Mouse (Mus musculus) hindbrain, postnatal 0 days (tissue): ENCODE data around the gene Sf3b2. TPM values are rescaled to one million over a fixed set of nuclear protein-coding genes. Genes with fewer than 3 reads are reported as not detected.

Experiments used
- ATAC-seq: fragments of 200-750 bp; cut with Nextera tagmentation; 2 replicates; pipeline ENCODE4 v1.8.0; 2017; ENCODE audit warnings: mild to moderate bottlenecking, moderate TSS enrichment, moderate library complexity
- DNase-seq: peaks from one replicate; pipeline ENCODE4 v3.0.0-alpha.2; 2015; ENCODE audit warnings: low spot score
- H3K27ac ChIP-seq: fragments of 300-500 bp; sonication (generic); 2 replicates; pipeline ENCODE4 v1.5.1; 2014; ENCODE audit warnings: mild to moderate bottlenecking
- H3K27me3 ChIP-seq: fragments of 300-500 bp; sonication (generic); 2 replicates; pipeline ENCODE4 v1.6.1; 2014; ENCODE audit warnings: low read length, mixed read lengths; ENCODE audit not compliant: insufficient read depth
- H3K36me3 ChIP-seq: fragments of 300-500 bp; sonication (generic); 2 replicates; pipeline ENCODE4 v1.6.1; 2014; ENCODE audit warnings: low read length, mixed read lengths; ENCODE audit not compliant: insufficient read depth
- H3K4me1 ChIP-seq: fragments of 300-500 bp; sonication (generic); 2 replicates; pipeline ENCODE4 v1.6.1; 2014; ENCODE audit warnings: antibody characterized with exemption, low read length, mixed read lengths; ENCODE audit not compliant: insufficient read depth
- H3K4me2 ChIP-seq: fragments of 300-500 bp; sonication (generic); 2 replicates; pipeline ENCODE4 v1.6.1; 2014; ENCODE audit warnings: low read depth, mild to moderate bottlenecking, low read length, moderate library complexity, mixed read lengths
- H3K4me3 ChIP-seq: fragments of 300-500 bp; sonication (generic); 2 replicates; pipeline ENCODE4 v1.5.1; 2014; ENCODE audit warnings: low read length
- H3K9ac ChIP-seq: fragments of 300-500 bp; sonication (generic); replicated peaks from 2 replicates; pipeline ENCODE4 v1.6.1; 2014; ENCODE audit warnings: mild to moderate bottlenecking, low read length, moderate library complexity, mixed read lengths
- H3K9me3 ChIP-seq: fragments of 300-500 bp; sonication (generic); 2 replicates; pipeline ENCODE4 v1.6.1; 2016; ENCODE audit warnings: low read length, mixed read lengths
- CTCF ChIP-seq: IDR thresholded peaks from 2 replicates; pipeline ENCODE4 v1.5.1; 2016; ENCODE audit warnings: antibody characterized with exemption, control low read depth, low read depth
- WGBS: fragments of 180-500 bp; shearing (Covaris S2); extraction: QIAGEN DNeasy Blood & Tissue Kit; methylation state at CpG from one replicate; pipeline ENCODE4 v1.1.7; 2014; 5-methylcytosine and 5-hydroxymethylcytosine counted together
- polyA plus RNA-seq: library from polyadenylated mRNA; unstranded; fragments of >200 nt; fragmentation: Nextera tagmentation; extraction: Ambion mirVana; gene quantifications from 2 replicates; pipeline ENCODE4 v1.2.1, GENCODE M21; 2015
- total RNA-seq: library from RNA; depleted of rRNA; stranded (reverse); fragments of >200 nt; gene quantifications from 2 replicates; pipeline ENCODE4 v1.2.3, GENCODE M21; 2014; rRNA removed

Gene Sf3b2
- total RNA-seq (266 and 341 TPM in 2 replicates), polyA plus RNA-seq (322 and 334 TPM in 2 replicates)

- peak; percentile 84 for TF ChIP-seq CTCF
- H3K4me3 ChIP-seq = peak within 1 kb of the TSS; percentile 95
- peak within 1 kb of the TSS; percentile 91 for H3K27ac ChIP-seq
- peak; percentile 97 for ATAC-seq
- peak within 1 kb of the TSS; percentile 83 for H3K9ac ChIP-seq
- no peaks in the 10 kb centered on the region for H3K27me3 ChIP-seq
- peak within 1 kb of the TSS; percentile 81 for H3K4me2 ChIP-seq
- peaks cover 15% of the 10 kb centered on the region for H3K4me1 ChIP-seq
- under 1% methylated on average over 46 of the region's 46 CpGs for WGBS
- peaks cover 22% of the 10 kb centered on the region for H3K36me3 ChIP-seq
- no peaks in the 10 kb centered on the region for H3K9me3 ChIP-seq
- DNase-seq = peak; percentile 100
These were observed at the start of gene Sf3b2 for GRCm38 (mm10) chr19:5294972-5295735. Gene Sf3b2, minus strand, starts transcription at chr19:5295455.

- DNase-seq (no peak), ATAC-seq (no peak)
- Histone ChIP-seq H3K4me3 (no peak overlapping the region), H3K9ac (no peak overlapping the region), H3K9me3 (no peaks in the 10 kb centered on the region), H3K4me2 (no peak overlapping the region), H3K4me1 (no peaks in the 10 kb centered on the region), H3K36me3 (no peaks in the 10 kb centered on the region), H3K27ac (no peak overlapping the region), H3K27me3 (no peaks in the 10 kb centered on the region)
- 93% methylated on average over 7 of the region's 7 CpGs for WGBS
- no peak for TF ChIP-seq CTCF
These were observed 46.1 kb upstream of the Sf3b2 start for GRCm38 (mm10) chr19:5341360-5341759.

GRCm38 (mm10) chr19:5337975-5338374 is 42.7 kb upstream of the Sf3b2 start:
- no peaks in the 10 kb centered on the region for H3K27me3 ChIP-seq
- no peak for ATAC-seq
- no peak overlapping the region for H3K4me2 ChIP-seq
- no peaks in the 10 kb centered on the region for H3K4me1 ChIP-seq
- no peaks in the 10 kb centered on the region for H3K9me3 ChIP-seq
- no peak overlapping the region for H3K9ac ChIP-seq
- no peak overlapping the region for H3K4me3 ChIP-seq
- no peak overlapping the region for H3K27ac ChIP-seq
- H3K36me3 ChIP-seq = no peaks in the 10 kb centered on the region
- TF ChIP-seq CTCF = peak; percentile 87
- WGBS = 23% methylated on average over 5 of the region's 5 CpGs
- peak; percentile 79 for DNase-seq

- ATAC-seq = no peak
- DNase-seq = no peak
- H3K27me3 ChIP-seq = no peaks in the 10 kb centered on the region
- no peak within 1 kb of the TSS for H3K9ac ChIP-seq
- TF ChIP-seq CTCF = no peak
- H3K9me3 ChIP-seq = no peaks in the 10 kb centered on the region
- H3K4me3 ChIP-seq = no peak within 1 kb of the TSS
- 91% methylated on average over 6 of the region's 6 CpGs for WGBS
- no peaks in the 10 kb centered on the region for H3K36me3 ChIP-seq
- no peak within 1 kb of the TSS for H3K4me2 ChIP-seq
- no peaks in the 10 kb centered on the region for H3K4me1 ChIP-seq
- no peak within 1 kb of the TSS for H3K27ac ChIP-seq
These were observed 40.2 kb upstream of the Sf3b2 start, which contains the start of gene Catsper1 for GRCm38 (mm10) chr19:5335441-5335840. Gene Catsper1, plus strand, starts transcription at chr19:5335741.

- H3K9me3 ChIP-seq = no peaks in the 10 kb centered on the region
- H3K36me3 ChIP-seq = no peaks in the 10 kb centered on the region
- TF ChIP-seq CTCF = no peak
- no peak overlapping the region for H3K4me2 ChIP-seq
- no peak for ATAC-seq
- no peaks in the 10 kb centered on the region for H3K4me1 ChIP-seq
- 77% methylated on average over 5 of the region's 5 CpGs for WGBS
- no peak overlapping the region for H3K27ac ChIP-seq
- no peak overlapping the region for H3K9ac ChIP-seq
- no peak for DNase-seq
- H3K27me3 ChIP-seq = no peaks in the 10 kb centered on the region
- H3K4me3 ChIP-seq = no peak overlapping the region
These were observed 39.5 kb upstream of the Sf3b2 start for GRCm38 (mm10) chr19:5334741-5335140.

- no peak overlapping the region for H3K4me3 ChIP-seq
- H3K4me2 ChIP-seq = no peak overlapping the region
- no peak for ATAC-seq
These were observed 32.7 kb upstream of the Sf3b2 start for GRCm38 (mm10) chr19:5327970-5328369.

GRCm38 (mm10) chr19:5323801-5324200 is 28.5 kb upstream of the Sf3b2 start:
- Histone ChIP-seq H3K9me3 (no peaks in the 10 kb centered on the region), H3K27ac (no peak overlapping the region), H3K4me2 (no peak overlapping the region), H3K4me3 (no peak overlapping the region), H3K36me3 (no peaks in the 10 kb centered on the region), H3K9ac (no peak overlapping the region), H3K4me1 (no peaks in the 10 kb centered on the region), H3K27me3 (no peaks in the 10 kb centered on the region)
- 54% methylated on average over 17 of the region's 17 CpGs for WGBS
- DNase-seq = no peak
- no peak for TF ChIP-seq CTCF
- no peak for ATAC-seq

More at GRCm38 (mm10) chr19:5327970-5328369, 32.7 kb upstream of the Sf3b2 start:
- no peaks in the 10 kb centered on the region for H3K9me3 ChIP-seq
- no peak for TF ChIP-seq CTCF
- H3K27ac ChIP-seq = no peak overlapping the region
- no peak for DNase-seq
- H3K27me3 ChIP-seq = no peaks in the 10 kb centered on the region
- H3K36me3 ChIP-seq = no peaks in the 10 kb centered on the region
- WGBS = 74% methylated on average over 19 of the region's 19 CpGs
- no peak overlapping the region for H3K9ac ChIP-seq
- no peaks in the 10 kb centered on the region for H3K4me1 ChIP-seq
